14 mouse cellular contexts compared by ENCODE assay signal in the genomic region with DNA sequence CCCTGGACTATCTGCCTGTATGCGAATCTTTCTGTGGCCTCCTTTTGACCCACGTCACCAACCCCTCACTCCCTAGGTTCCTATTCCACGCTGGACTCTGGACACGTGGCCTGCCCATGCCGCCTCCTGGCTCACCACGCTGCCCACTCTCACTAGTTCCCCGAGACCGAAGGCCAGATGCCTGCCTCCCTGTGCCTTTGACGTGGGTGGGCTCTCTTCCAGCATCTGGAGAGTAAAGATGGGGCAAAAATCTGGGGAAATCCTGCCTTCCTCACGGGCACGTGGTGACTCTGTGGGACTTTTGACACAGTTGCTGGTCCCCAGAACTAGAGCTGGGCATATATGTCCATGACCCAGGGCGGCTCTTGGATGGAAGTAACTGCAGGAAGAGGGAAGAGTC.
"Had no signal": no experiment of that assay in that cellular context is flagged by ENCODE, and none has a peak within 500 bp of the region (broad histone marks: within the 10 kb centered on the region; RNA-seq: fewer than 3 reads in every experiment).

No protein-coding gene starts in this region.

- H3K9me3 ChIP-seq: limb, embryonic 13.5 days; liver, embryonic 15.5 days; neural tube, embryonic 15.5 days had no signal

- H3K9ac ChIP-seq: limb, embryonic 13.5 days; liver, embryonic 15.5 days; neural tube, embryonic 15.5 days had no signal

- ATAC-seq: lung, postnatal 0 days had no signal

- DNase-seq: kidney, adult 8-10 months; kidney, postnatal 36 days; lung, adult 2 months; lung, postnatal 36 days; right cerebral cortex, adult 18-20 months; spleen, adult 18-20 months; thymus, adult 18-20 months; thymus, postnatal 25 days had no signal

- H3K27me3 ChIP-seq: liver, embryonic 15.5 days; neural tube, embryonic 15.5 days had no signal

- H3K36me3 ChIP-seq: limb, embryonic 13.5 days; liver, embryonic 15.5 days; neural tube, embryonic 15.5 days had no signal

- H3K27ac ChIP-seq: limb, embryonic 13.5 days; liver, embryonic 15.5 days had no signal

- H3K4me2 ChIP-seq: limb, embryonic 13.5 days; liver, embryonic 11.5 days; liver, embryonic 15.5 days; neural tube, embryonic 15.5 days had no signal

- H3K4me3 ChIP-seq: limb, embryonic 13.5 days; liver, embryonic 15.5 days; myocyte; neural tube, embryonic 15.5 days had no signal

- H3K4me1 ChIP-seq: limb, embryonic 13.5 days; liver, embryonic 15.5 days had no signal
